Mouse (Mus musculus) heart, postnatal 4 days (tissue): ENCODE data around the gene Rhd. TPM values are rescaled to one million over a fixed set of nuclear protein-coding genes. Genes with fewer than 3 reads are reported as not detected.

Experiments used
- DNase-seq: peaks from one replicate; pipeline ENCODE4 v3.0.0; 2021
- total RNA-seq, 2 experiments: library from RNA; stranded (reverse); gene quantifications; 2 replicates each; pipeline ENCODE4 v1.2.3; 2021

Gene Rhd
- total RNA-seq, 2 experiments from 2014 or later, result 4.7 to 5.4 TPM

DNA sequence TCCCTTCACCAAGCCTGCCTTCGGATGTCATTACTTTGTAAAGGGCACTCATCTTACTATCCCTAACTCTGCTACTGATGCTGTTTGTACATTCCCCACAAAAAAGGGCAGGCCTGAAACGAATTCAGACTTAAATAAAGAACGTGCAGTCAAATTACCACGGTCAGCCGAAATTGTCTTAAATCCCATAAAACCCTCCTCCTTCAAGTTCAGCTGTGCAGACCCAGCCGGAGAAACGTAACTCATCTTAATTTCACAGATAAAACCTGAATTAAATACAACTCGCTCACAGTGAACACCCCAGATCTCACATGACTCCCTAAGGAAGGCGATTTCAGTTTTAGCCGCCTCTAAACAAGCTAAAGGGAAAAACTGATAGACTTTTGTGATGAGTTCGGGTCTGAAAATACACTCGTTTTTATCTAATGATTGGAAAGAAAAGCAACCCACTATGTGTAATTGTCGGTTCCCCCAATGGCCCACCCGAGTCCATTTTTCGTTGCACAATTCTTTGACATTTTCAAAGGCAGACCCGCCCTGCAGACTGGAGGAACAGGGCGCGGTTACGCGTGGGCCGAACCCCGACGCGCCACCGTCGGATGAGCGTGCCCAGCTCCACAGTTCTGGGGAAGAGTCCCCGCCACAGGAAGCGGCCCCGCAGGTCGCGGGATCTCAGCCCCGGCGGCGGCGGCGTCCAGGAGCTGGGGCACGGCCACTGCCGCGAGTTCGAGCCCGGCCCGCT, 50.0 kb downstream of the Rhd start:
- DNase-seq, result no peak

DNA sequence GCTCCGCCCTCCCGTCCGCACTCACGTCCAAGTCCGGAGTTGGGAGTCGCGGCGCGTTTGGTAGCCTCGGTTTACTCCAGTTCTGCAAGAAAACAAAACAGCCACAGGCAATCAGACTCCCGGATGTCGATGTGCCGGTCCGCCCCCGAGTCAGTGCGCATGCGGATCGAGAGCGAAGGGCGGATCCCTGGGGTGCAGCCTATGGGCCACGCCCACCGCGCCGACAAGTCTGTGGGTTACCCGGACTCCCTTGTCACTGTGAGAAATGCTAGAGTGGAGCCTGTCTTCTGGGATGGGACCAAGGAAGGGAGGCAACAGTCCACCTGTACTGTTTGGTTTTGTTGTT, 50.5 kb downstream of the Rhd start, which contains the start of gene Tmem50a:
Gene Tmem50a (minus strand): TSS at position 161 of the 346 bp plus-strand sequence.
- peak; percentile 96 for DNase-seq

GRCm38 (mm10) chr4:134915223-134916050, 51.1 kb downstream of the Rhd start:
- DNase-seq, result no peak

GRCm38 (mm10) chr4:134917194-134917593, 52.9 kb downstream of the Rhd start:
- no peak for DNase-seq

GRCm38 (mm10) chr4:134918381-134918780, 54.0 kb downstream of the Rhd start:
- peak; percentile 79 for DNase-seq

GRCm38 (mm10) chr4:134919733-134920540, 55.6 kb downstream of the Rhd start:
- DNase-seq, result no peak

DNA sequence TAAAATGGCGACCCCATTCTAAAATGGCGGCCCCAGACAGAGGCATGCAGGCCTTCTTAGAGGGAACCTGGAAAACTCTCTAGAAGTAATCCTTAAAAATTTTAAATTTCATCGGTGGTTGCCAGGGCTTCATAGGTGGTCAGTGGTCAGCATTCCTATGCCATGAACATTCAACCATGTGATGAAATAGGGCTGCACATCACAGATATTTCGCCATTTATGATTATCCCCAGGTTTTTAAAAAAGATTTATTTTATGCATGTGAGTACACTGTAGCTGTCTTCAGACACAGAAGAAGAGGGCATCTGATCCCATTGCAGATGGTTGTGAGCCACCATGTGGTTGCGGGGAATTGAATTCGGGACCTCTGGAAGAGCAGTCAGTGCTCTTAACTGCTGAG, 56.3 kb downstream of the Rhd start:
- no peak for DNase-seq

- DNase-seq, result no peak
Observed at GRCm38 (mm10) chr4:134921703-134922102, 57.4 kb downstream of the Rhd start.

DNA sequence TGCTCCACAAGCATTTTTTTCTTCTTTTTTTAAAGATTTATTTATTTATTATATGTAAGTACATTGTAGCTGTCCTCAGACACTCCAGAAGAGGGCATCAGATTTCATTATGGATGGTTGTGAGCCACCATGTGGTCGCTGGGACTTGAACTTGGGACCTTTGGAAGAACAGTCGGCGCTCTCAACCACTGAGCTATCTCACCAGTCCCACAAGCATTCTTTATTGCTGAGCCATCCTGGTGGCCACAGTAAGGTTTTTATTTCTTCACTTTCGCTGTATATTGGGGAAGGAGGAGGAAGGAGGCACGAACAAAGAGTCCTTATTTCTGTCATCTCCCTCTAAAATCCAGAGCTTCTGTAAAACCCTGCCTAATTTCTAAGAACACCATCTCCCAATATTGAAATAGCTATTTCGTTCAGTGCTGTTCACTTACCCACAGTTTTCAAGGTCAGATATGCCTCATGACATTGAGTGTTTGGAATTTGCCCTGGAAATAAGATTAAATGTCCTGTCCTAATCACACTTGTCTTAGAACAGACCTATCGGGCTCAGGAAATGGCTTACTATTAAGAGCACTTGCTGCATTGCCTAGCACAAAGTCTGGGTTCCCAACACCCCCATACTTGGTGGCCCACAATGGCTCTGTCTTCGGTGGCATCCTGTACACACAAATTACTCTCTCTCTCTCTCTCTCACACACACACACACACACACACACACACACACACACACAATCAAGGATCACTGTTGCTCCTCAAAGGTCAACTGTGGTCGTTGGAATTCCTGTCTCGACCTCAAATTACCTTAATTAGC, 58.0 kb downstream of the Rhd start:
- DNase-seq, result no peak

- DNase-seq, result peak; percentile 82
Observed at GRCm38 (mm10) chr4:134922925-134923244, 58.5 kb downstream of the Rhd start.

- DNase-seq, result peak; percentile 98
Observed at GRCm38 (mm10) chr4:134923258-134924018, 59.1 kb downstream of the Rhd start, which contains the start of gene Rsrp1. Gene Rsrp1, plus strand, starts transcription at chr4:134923592.

DNA sequence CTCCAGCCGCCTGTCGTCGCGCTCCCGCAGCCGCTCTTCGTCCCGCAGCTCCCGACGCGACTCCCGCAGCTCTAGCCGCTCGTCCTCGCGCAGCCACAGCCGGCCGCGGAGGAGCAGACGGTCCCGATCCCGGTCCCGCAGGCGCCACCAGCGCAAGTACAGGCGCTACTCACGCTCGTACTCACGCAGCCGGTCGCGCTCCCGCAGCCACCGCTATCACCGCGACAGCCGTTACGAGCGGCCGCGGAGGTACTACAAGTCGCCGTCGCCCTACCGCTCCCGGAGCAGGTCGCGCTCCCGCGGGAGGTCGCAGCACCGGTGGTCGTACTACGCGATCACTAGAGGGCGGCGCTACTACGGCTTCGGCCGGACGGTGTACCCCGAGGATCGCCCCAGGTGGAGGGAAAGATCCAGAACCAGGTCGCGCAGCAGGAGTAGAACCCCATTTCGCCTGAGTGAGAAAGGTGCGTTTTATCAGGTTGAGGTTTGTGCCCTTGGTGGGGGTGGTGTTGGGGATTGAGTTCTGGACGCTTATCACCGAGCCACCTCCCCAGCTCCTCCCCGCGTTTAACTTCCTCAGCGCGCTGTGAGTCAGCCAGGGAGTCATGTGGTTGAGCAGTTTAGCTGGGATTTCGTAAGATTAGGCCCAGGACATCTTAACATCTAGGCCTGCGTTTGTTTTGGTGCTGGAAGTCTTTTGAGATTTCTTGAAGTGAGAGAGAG, 59.8 kb downstream of the Rhd start:
- peak; percentile 73 for DNase-seq

DNA sequence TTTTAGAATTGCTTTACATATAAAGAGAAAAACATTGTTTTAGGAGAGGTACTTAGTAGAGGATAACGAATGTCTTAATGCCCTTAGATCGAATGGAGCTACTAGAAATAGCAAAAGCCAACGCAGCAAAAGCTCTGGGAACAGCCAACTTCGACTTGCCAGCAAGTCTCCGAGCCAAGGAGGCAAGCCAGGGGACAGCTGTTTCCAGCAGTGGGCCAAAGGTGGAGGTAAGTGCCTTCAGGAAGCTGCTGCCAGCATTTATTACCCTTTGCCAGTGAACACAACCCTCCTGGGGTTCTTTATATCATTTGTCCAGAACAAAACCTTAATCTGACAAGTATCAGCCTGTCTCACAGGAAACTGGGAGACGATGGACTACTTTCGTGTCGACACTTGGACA, 60.9 kb downstream of the Rhd start:
- no peak for DNase-seq

DNA sequence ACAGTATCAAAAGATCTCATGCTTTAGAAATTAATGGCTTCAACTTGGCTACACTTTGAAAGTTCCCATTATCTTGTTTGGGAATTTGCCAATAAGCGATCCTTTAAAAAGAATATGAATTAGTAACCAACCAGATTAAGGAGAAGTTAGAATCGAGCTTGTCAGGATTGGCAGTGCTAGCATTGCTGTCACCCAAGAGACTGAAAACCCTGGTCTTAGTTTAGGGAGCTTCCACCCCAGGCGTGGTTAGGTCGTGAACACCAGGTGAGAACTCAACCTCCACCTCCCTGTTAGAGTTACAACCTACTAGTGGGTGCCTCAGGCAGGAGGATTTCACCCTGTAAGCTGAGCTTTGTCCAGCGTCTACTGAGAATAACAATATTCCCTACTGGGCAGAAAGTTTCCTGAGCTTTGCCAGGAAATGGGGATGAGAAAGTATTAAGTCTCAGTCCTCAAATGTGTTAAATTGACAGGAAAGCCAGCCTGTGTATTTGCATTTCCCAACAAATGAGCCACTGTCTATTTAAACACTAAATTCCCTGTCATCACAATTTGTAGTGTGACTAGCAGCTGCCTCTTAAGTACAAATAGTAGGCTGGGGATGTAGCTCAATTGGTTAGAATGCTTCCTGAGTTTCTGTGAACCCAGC, 63.6 kb downstream of the Rhd start:
- no peak for DNase-seq

DNA sequence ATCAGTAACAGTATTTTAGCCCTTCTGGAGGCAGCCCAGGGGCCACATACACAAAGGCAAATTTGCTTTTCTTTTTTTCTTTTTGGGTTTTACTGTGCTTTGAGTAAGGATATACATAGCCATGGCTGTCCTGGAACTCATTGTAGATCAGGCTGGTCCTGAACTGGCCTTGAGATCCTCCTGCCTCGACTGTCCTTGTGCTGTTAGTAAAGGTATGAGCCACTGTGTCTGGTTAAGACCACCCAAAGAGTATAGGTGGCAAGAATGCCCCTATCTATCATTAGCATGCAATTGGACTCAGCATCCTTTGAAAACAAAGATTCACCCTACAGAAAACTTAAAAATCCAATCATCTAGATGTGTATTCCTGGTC, 64.1 kb downstream of the Rhd start:
- DNase-seq, result no peak

- DNase-seq, result no peak
Observed at GRCm38 (mm10) chr4:134929536-134929935, 65.2 kb downstream of the Rhd start.

GRCm38 (mm10) chr4:134930190-134930589, 65.9 kb downstream of the Rhd start:
- DNase-seq, result no peak

DNA sequence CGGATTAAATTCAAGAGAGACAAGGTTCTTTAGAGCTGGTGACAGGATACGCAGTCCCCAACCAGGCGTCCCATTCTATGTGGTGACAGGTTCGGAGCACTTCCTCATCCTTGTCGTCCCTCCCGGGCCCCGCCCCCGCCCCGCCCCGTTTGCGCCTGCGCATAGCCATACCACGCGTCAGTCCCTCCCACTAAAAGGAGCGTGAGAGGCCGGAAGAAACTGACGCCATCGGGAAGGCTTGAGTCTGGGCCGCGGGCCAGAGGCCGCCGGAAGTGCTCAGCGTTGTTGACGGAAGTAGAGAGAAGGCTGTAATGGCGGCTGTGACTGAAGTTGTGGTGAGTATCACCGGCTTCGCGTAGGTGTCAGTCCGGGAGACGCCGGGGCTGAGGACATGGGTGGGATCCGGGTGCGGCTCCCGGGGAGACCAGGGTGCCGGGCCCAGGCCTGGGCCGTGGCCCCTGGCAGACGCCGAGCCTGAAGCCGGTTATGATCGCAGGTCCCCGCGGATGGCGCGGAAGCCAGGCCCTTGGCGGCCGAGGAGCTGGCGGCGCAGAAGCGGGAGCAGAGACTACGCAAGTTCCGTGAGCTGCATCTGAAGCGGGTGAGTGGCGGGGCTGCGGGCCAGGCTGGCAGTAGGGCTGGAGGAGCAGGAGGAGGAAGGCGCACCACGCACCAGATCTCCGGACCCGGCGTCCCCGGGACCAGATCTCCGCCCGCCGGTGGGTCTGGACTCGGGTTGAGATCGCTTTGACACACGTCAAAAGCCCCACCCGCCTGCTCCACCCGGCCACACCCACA, 66.5 kb downstream of the Rhd start, which contains the start of gene Syf2:
Gene Syf2 (plus strand): TSS at position 215 of the 798 bp plus-strand sequence.
- DNase-seq, result peak; percentile 97
